Mouse (Mus musculus) stomach, embryonic 16.5 days (tissue): ENCODE measurements around the gene Spock2. TPM values are rescaled to one million over a fixed set of nuclear protein-coding genes. Genes with fewer than 3 reads are reported as not detected.
"Not testable (repeated sequence)": the region's sequence is repeated elsewhere in the genome, so short reads cannot be mapped to it uniquely, and the experiment has no call there.

ENCODE experiments used
- ATAC-seq: fragments of 200-750 bp; cut with Nextera tagmentation; 2 replicates; pipeline ENCODE4 v1.8.0; 2017; ENCODE audit warnings: moderate number of reproducible peaks, moderate TSS enrichment; ENCODE audit not compliant: insufficient read depth, low FRiP score
- H3K27ac ChIP-seq: fragments of 300-500 bp; sonication (generic); 2 replicates; pipeline ENCODE4 v1.5.1; 2014; ENCODE audit warnings: low read length
- H3K27me3 ChIP-seq: fragments of 300-500 bp; sonication (generic); 2 replicates; pipeline ENCODE4 v1.6.1; 2014; ENCODE audit warnings: low read length, control low read depth, mixed read lengths; ENCODE audit not compliant: control insufficient read depth, insufficient read depth
- H3K36me3 ChIP-seq: fragments of 300-500 bp; sonication (generic); 2 replicates; pipeline ENCODE4 v1.6.1; 2014; ENCODE audit warnings: low read length; ENCODE audit not compliant: control insufficient read depth, insufficient read depth
- H3K4me1 ChIP-seq: fragments of 300-500 bp; sonication (generic); 2 replicates; pipeline ENCODE4 v1.6.1; 2014; ENCODE audit warnings: low read length, control low read depth, mixed read lengths; ENCODE audit not compliant: control insufficient read depth, insufficient read depth
- H3K4me2 ChIP-seq: fragments of 300-500 bp; sonication (generic); 2 replicates; pipeline ENCODE4 v1.6.1; 2014; ENCODE audit warnings: low read depth, low read length, mixed read lengths
- H3K4me3 ChIP-seq: fragments of 300-500 bp; sonication (generic); replicated peaks from 2 replicates; pipeline ENCODE4 v1.5.1; 2014; ENCODE audit warnings: mild to moderate bottlenecking, low read length
- H3K9ac ChIP-seq: fragments of 300-500 bp; sonication (generic); 2 replicates; pipeline ENCODE4 v1.6.1; 2014; ENCODE audit warnings: low read length
- H3K9me3 ChIP-seq: fragments of 300-500 bp; sonication (generic); replicated peaks from 2 replicates; pipeline ENCODE4 v1.6.1; 2016; ENCODE audit warnings: low read length, control low read depth; ENCODE audit not compliant: control insufficient read depth
- WGBS: fragments of 180-500 bp; shearing (Covaris S2); extraction: QIAGEN DNeasy Blood & Tissue Kit; methylation state at CpG from one replicate; pipeline ENCODE4 v1.1.7; 2014; 5-methylcytosine and 5-hydroxymethylcytosine counted together
- microRNA-seq: library from miRNA; unstranded; fragments of <30 nt; microRNA quantifications from one replicate; pipeline ENCODE4, GENCODE M21; 2016
- polyA plus RNA-seq: library from polyadenylated mRNA; unstranded; fragments of >200 nt; fragmentation: Nextera tagmentation; extraction: Ambion mirVana; gene quantifications from 2 replicates; pipeline ENCODE4 v1.2.1, GENCODE M21; 2015

Spock2 gene
- polyA plus RNA-seq, 1 experiment from 2014 or later, result 6.3 TPM

- no peak overlapping the region for H3K9ac ChIP-seq
- no peak overlapping the region for H3K4me2 ChIP-seq
- 0 out of 2 replicates have a peak, but pooled peaks cover 5% of the 10 kb centered on the region for H3K4me1 ChIP-seq
- no peak overlapping the region for H3K4me3 ChIP-seq
- no peaks in the 10 kb centered on the region for H3K9me3 ChIP-seq
- no peaks in the 10 kb centered on the region for H3K36me3 ChIP-seq
- WGBS, result 57% methylated on average over 3 of the region's 3 CpGs
- no peak overlapping the region for H3K27ac ChIP-seq
- H3K27me3 ChIP-seq, result no peaks in the 10 kb centered on the region
- ATAC-seq, result no peak
Measured at GRCm38 (mm10) chr10:60168960-60169359, 62.9 kb downstream of the Spock2 start.

GRCm38 (mm10) chr10:60170326-60171089, 64.5 kb downstream of the Spock2 start:
- H3K4me2 ChIP-seq, result no peak overlapping the region
- no peaks in the 10 kb centered on the region for H3K36me3 ChIP-seq
- WGBS, result 73% methylated on average over 10 of the region's 10 CpGs
- no peak overlapping the region for H3K27ac ChIP-seq
- no peak for ATAC-seq
- no peak overlapping the region for H3K4me3 ChIP-seq
- H3K4me1 ChIP-seq, result 0 out of 2 replicates have a peak, but pooled peaks cover 5% of the 10 kb centered on the region
- H3K27me3 ChIP-seq, result no peaks in the 10 kb centered on the region
- no peak overlapping the region for H3K9ac ChIP-seq
- no peaks in the 10 kb centered on the region for H3K9me3 ChIP-seq

- Histone ChIP-seq H3K9me3 (no peaks in the 10 kb centered on the region), H3K9ac (no peak overlapping the region), H3K4me3 (no peak overlapping the region), H3K4me1 (0 out of 2 replicates have a peak, but pooled peaks cover 5% of the 10 kb centered on the region), H3K27ac (no peak overlapping the region), H3K27me3 (no peaks in the 10 kb centered on the region), H3K36me3 (no peaks in the 10 kb centered on the region), H3K4me2 (no peak overlapping the region)
- WGBS, result 87% methylated on average over 5 of the region's 5 CpGs
- ATAC-seq, result no peak
Measured at GRCm38 (mm10) chr10:60171368-60171767, 65.3 kb downstream of the Spock2 start.

GRCm38 (mm10) chr10:60172306-60172705, 66.3 kb downstream of the Spock2 start:
- 82% methylated on average over 4 of the region's 4 CpGs for WGBS

GRCm38 (mm10) chr10:60173035-60173434, 67.0 kb downstream of the Spock2 start:
- ATAC-seq, result peak; percentile 44; the same call in 1 of the 2 replicates
- 0 out of 2 replicates have a peak, but pooled peaks cover 5% of the 10 kb centered on the region for H3K4me1 ChIP-seq
- H3K27me3 ChIP-seq, result no peaks in the 10 kb centered on the region
- H3K9ac ChIP-seq, result no peak overlapping the region
- no peaks in the 10 kb centered on the region for H3K36me3 ChIP-seq
- no peak overlapping the region for H3K4me2 ChIP-seq
- no peak overlapping the region for H3K4me3 ChIP-seq
- WGBS, result 49% methylated on average over 10 of the region's 10 CpGs
- H3K27ac ChIP-seq, result no peak overlapping the region
- no peaks in the 10 kb centered on the region for H3K9me3 ChIP-seq

More at GRCm38 (mm10) chr10:60172306-60172705, 66.3 kb downstream of the Spock2 start:
- Histone ChIP-seq H3K27me3 (no peaks in the 10 kb centered on the region), H3K4me1 (0 out of 2 replicates have a peak, but pooled peaks cover 5% of the 10 kb centered on the region), H3K4me2 (no peak overlapping the region), H3K27ac (no peak overlapping the region), H3K9me3 (no peaks in the 10 kb centered on the region), H3K4me3 (no peak overlapping the region), H3K36me3 (no peaks in the 10 kb centered on the region), H3K9ac (no peak overlapping the region)
- ATAC-seq, result no peak

GRCm38 (mm10) chr10:60174506-60174905, 68.5 kb downstream of the Spock2 start:
- Histone ChIP-seq H3K4me2 (no peak overlapping the region), H3K36me3 (no peaks in the 10 kb centered on the region), H3K9me3 (no peaks in the 10 kb centered on the region), H3K27me3 (no peaks in the 10 kb centered on the region), H3K27ac (no peak overlapping the region), H3K4me1 (0 out of 2 replicates have a peak, but pooled peaks cover 5% of the 10 kb centered on the region), H3K9ac (no peak overlapping the region), H3K4me3 (no peak overlapping the region)
- no peak for ATAC-seq
- 61% methylated on average over 3 of the region's 3 CpGs for WGBS

GRCm38 (mm10) chr10:60175306-60175705, 69.3 kb downstream of the Spock2 start:
- not testable (repeated sequence) for H3K27ac ChIP-seq, H3K4me2 ChIP-seq
- WGBS, result 84% methylated on average over 9 of the region's 9 CpGs

More at GRCm38 (mm10) chr10:60175306-60175705, 69.3 kb downstream of the Spock2 start:
- H3K27me3 ChIP-seq, H3K9me3 ChIP-seq, H3K36me3 ChIP-seq, H3K4me1 ChIP-seq, H3K9ac ChIP-seq, H3K4me3 ChIP-seq, ATAC-seq: not testable (repeated sequence)

Small RNAs within 50 kb of the gene (microRNA-seq; reads per million reads assigned to microRNA genes)
- gene Mir6906, result not detected

Other genes starting within 250 kb of the Spock2 start
- 20.4 and 26.1 TPM in 2 replicates for gene Dnajb12, start 226.7 kb upstream of the Spock2 start, polyA plus RNA-seq
- 30.4 and 34.8 TPM in 2 replicates for gene Ddit4, start 154.4 kb upstream of the Spock2 start, polyA plus RNA-seq
- gene Ascc1, start 103.4 kb upstream of the Spock2 start, polyA plus RNA-seq, result 45.2 and 46.2 TPM in 2 replicates
- gene Anapc16, start 103.1 kb upstream of the Spock2 start, polyA plus RNA-seq, result 75.6 and 90.7 TPM in 2 replicates
- gene Chst3, start 113.0 kb downstream of the Spock2 start, polyA plus RNA-seq, result 2.0 and 2.1 TPM in 2 replicates
- 194 and 198 TPM in 2 replicates for gene Psap, start 171.4 kb downstream of the Spock2 start, polyA plus RNA-seq
- 6.6 and 8.5 TPM in 2 replicates for gene Vsir, start 240.6 kb downstream of the Spock2 start, polyA plus RNA-seq